Mouse (Mus musculus): ENCODE measurements around the gene Rhbdd3.

DNA sequence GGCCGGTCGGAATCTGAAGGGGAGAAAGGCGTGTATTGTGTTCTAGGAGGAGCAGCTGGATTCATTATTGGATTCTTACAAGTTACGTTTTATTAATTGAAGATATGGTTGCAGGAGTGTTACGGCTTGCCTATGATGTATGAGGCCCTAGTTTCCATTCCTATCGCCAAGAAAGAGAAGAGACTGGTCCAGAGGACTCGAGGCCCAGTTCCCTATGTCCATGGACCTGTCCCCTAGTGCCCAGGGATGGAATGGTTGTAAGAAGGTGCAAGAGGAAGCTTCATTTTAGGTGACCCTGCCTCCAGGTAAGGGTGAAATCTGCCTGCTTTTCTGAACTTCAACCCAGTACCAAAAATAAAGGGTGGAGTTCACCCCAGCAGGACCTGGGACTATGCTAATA lies 1.6 kb downstream of the Rhbdd3 start:
- TF ChIP-seq CTCF (conservative IDR thresholded peaks at IDR 0.05; ENCODE audit: low read length) = no peak
- no peak for TF ChIP-seq NANOG (IDR thresholded peaks at IDR 0.05; ENCODE audit: borderline replicate concordance, low read length)
- TF ChIP-seq POU5F1 (IDR thresholded peaks at IDR 0.05; ENCODE audit: borderline replicate concordance, low read length) = no peak
